Mouse (Mus musculus): ENCODE results near the gene Csrp2. TPM values are rescaled to one million over a fixed set of nuclear protein-coding genes. Genes with fewer than 3 reads are reported as not detected.

The Csrp2 gene
- polyA plus RNA-seq, 1 experiment from 2014 or later = 432 TPM

- WGBS = 41% methylated on average over 13 of the region's 13 CpGs
- Histone ChIP-seq H3K4me2 (ENCODE audit: low read depth, low read length) (no peak overlapping the region), H3K27ac (ENCODE audit: low read length) (peak overlapping the region; percentile 35; the same call in 1 of the 2 replicates), H3K9ac (ENCODE audit: low read length) (no peak overlapping the region), H3K9me3 (replicated peaks; ENCODE audit: control insufficient read depth, low read length) (no peaks in the 10 kb centered on the region; the same call in 1 of the 2 replicates), H3K4me1 (ENCODE audit: control insufficient read depth, insufficient read depth, low read length) (no peaks in the 10 kb centered on the region), H3K36me3 (ENCODE audit: control insufficient read depth, insufficient read depth) (no peaks in the 10 kb centered on the region), H3K27me3 (ENCODE audit: control insufficient read depth, insufficient read depth, low read length) (no peaks in the 10 kb centered on the region), H3K4me3 (ENCODE audit: low read length) (no peak overlapping the region)
- no peak for ATAC-seq (replicated peaks; ENCODE audit: extremely low read depth, insufficient read depth, low FRiP score)
Observed at GRCm38 (mm10) chr10:110899744-110900501, 19.7 kb upstream of the Csrp2 start.

- Histone ChIP-seq H3K27me3 (ENCODE audit: control insufficient read depth, insufficient read depth, low read length) (no peaks in the 10 kb centered on the region), H3K9ac (ENCODE audit: low read length) (no peak overlapping the region), H3K4me1 (ENCODE audit: control insufficient read depth, insufficient read depth, low read length) (no peaks in the 10 kb centered on the region), H3K27ac (ENCODE audit: low read length) (no peak overlapping the region), H3K4me2 (ENCODE audit: low read depth, low read length) (no peak overlapping the region), H3K36me3 (ENCODE audit: control insufficient read depth, insufficient read depth) (no peaks in the 10 kb centered on the region), H3K4me3 (ENCODE audit: low read length) (no peak overlapping the region), H3K9me3 (replicated peaks; ENCODE audit: control insufficient read depth, low read length) (no peaks in the 10 kb centered on the region)
- 91% methylated on average over 3 of the region's 3 CpGs for WGBS
- no peak for ATAC-seq (replicated peaks; ENCODE audit: extremely low read depth, insufficient read depth, low FRiP score)
Observed at GRCm38 (mm10) chr10:110903862-110904261, 15.7 kb upstream of the Csrp2 start.

DNA sequence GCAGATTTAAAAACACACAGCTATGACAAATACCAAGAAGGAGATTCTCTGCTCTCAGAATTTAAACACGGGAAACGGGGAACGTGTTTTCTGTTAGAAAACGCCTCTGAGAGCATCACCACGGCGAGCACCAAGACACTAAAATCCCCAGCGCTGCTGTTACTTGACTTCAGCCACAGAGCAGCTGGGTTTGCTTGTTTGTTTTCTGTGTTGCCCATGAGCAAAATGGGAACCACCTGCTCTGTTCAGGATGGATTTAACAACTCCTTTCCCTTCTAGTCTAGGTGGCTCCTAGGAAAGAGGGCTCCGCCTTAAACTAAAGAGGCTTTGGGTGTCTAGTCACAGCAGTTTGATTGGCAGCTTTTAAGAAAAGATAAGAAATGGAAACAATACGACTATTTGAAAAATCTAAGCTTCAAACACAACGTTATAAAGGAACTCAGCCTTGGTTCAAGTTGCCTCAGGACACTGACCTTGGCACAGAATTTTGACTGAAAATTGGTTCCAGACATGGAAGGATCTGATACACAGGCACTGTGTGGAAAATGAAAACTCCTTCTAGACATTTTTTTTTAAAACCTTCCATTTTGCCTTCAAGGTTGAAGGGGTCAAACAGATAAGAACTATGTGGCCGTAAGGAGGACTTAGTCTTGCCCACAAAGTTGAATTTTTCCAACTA, 2.8 kb upstream of the Csrp2 start:
- Histone ChIP-seq H3K4me3 (ENCODE audit: low read length) (no peak overlapping the region), H3K27me3 (ENCODE audit: control insufficient read depth, insufficient read depth, low read length) (no peaks in the 10 kb centered on the region), H3K36me3 (ENCODE audit: control insufficient read depth, insufficient read depth) (no peaks in the 10 kb centered on the region), H3K27ac (ENCODE audit: low read length) (no peak overlapping the region), H3K4me2 (ENCODE audit: low read depth, low read length) (no peak overlapping the region), H3K4me1 (ENCODE audit: control insufficient read depth, insufficient read depth, low read length) (peaks cover 16% of the 10 kb centered on the region), H3K9ac (ENCODE audit: low read length) (no peak overlapping the region), H3K9me3 (replicated peaks; ENCODE audit: control insufficient read depth, low read length) (0 out of 2 replicates have a peak, but pooled peaks cover 2% of the 10 kb centered on the region)
- 73% methylated on average over 11 of the region's 11 CpGs for WGBS
- no peak for ATAC-seq (replicated peaks; ENCODE audit: extremely low read depth, insufficient read depth, low FRiP score)

GRCm38 (mm10) chr10:110917521-110917920, 2.1 kb upstream of the Csrp2 start:
- 0 out of 2 replicates have a peak, but pooled peaks cover 2% of the 10 kb centered on the region for H3K9me3 ChIP-seq (replicated peaks; ENCODE audit: control insufficient read depth, low read length)
- no peaks in the 10 kb centered on the region for H3K36me3 ChIP-seq (ENCODE audit: control insufficient read depth, insufficient read depth)
- ATAC-seq (replicated peaks; ENCODE audit: extremely low read depth, insufficient read depth, low FRiP score) = no peak
- H3K9ac ChIP-seq (ENCODE audit: low read length) = no peak overlapping the region
- peaks cover 21% of the 10 kb centered on the region for H3K4me1 ChIP-seq (ENCODE audit: control insufficient read depth, insufficient read depth, low read length)
- H3K4me3 ChIP-seq (ENCODE audit: low read length) = no peak overlapping the region
- no peak overlapping the region for H3K4me2 ChIP-seq (ENCODE audit: low read depth, low read length)
- H3K27ac ChIP-seq (ENCODE audit: low read length) = no peak overlapping the region
- H3K27me3 ChIP-seq (ENCODE audit: control insufficient read depth, insufficient read depth, low read length) = no peaks in the 10 kb centered on the region
- WGBS = 93% methylated on average over 6 of the region's 6 CpGs

DNA sequence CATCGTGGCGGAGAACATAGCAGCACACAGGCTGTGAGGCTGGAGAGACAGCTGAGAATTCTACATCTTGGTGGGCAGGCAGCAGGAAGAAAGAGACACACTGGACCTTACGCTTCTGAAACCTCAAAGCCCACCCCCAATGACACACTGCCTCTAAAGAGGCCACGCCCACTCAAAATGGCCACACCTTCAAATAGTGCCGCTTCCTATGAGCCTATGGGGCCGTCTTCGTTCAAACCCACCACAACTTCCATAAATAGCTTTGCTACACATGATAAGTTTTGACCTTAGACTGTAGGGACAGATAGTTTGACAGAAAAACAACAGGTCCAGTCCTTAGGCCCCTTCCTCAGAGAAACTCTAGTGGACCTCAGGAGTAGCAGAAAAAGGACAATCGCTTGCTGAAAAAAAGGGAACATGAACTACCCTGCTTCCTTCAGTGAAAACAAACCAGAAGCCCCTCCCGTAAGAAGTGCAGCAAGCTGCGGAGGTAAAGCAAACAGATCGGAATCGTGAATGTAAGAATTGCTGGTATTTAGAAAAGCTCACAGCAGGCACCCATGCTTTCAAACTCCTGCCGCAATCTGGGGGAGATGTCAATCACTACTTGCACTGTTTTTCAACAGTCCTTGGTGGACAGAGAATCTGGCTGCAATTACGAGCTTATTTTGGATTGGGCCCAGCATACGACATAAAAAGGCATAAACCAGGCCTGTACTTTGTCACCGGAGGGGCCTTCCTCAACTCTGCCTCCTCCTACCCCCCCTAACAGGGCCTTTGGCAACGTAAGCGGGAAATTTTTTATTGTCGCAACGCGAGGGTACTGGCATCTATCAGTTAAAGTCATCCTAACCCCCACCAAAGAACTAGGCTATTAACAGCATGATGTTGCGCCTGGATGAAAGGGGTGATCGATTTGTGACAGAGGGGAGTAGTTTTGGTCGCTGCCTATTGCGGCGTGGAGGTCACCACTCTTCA, 886 bp upstream of the Csrp2 start:
- 0 out of 2 replicates have a peak, but pooled peaks cover 2% of the 10 kb centered on the region for H3K9me3 ChIP-seq (replicated peaks; ENCODE audit: control insufficient read depth, low read length)
- peak overlapping the region; percentile 93 for H3K4me3 ChIP-seq (ENCODE audit: low read length)
- H3K27ac ChIP-seq (ENCODE audit: low read length) = peak overlapping the region; percentile 99
- 17% methylated on average over 26 of the region's 26 CpGs for WGBS
- H3K4me2 ChIP-seq (ENCODE audit: low read depth, low read length) = peak overlapping the region; percentile 91
- peak overlapping the region; percentile 93 for H3K9ac ChIP-seq (ENCODE audit: low read length)
- H3K4me1 ChIP-seq (ENCODE audit: control insufficient read depth, insufficient read depth, low read length) = peaks cover 30% of the 10 kb centered on the region
- peak; percentile 10; the same call in 1 of the 2 replicates for ATAC-seq (replicated peaks; ENCODE audit: extremely low read depth, insufficient read depth, low FRiP score)
- no peaks in the 10 kb centered on the region for H3K27me3 ChIP-seq (ENCODE audit: control insufficient read depth, insufficient read depth, low read length)
- H3K36me3 ChIP-seq (ENCODE audit: control insufficient read depth, insufficient read depth) = no peaks in the 10 kb centered on the region

DNA sequence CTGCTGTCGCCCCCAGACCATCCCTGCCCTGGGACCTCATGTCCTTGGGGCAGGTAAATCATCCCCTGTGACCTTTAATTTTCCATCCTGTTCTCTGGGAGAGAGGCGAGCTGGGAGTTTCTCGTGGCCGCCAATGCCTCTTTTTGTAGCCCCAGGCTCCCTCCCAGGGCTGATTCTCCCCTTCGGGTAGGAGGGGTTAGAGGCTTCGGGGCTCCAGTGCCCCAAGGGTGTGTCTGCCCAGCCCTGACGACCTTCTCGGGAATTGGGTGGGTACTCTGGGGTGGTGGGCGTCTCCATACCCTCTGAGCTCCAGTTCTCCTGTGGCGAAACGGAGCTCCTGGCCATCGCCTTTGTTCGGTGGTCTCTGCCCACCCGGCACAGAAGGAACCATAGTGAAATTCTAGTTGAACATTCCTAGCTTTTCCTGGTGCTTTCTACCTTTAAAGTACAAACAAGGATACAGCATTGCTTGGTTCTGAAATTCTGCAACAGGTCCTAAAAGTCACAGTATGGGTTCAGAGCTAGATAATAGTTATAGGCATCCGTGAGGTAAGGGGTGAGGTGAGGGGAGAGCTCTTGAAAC, 870 bp downstream of the Csrp2 start:
- Histone ChIP-seq H3K27ac (ENCODE audit: low read length) (peak overlapping the region; percentile 99), H3K36me3 (ENCODE audit: control insufficient read depth, insufficient read depth) (no peaks in the 10 kb centered on the region), H3K4me1 (ENCODE audit: control insufficient read depth, insufficient read depth, low read length) (peaks cover 37% of the 10 kb centered on the region), H3K4me3 (ENCODE audit: low read length) (peak overlapping the region; percentile 93), H3K9me3 (replicated peaks; ENCODE audit: control insufficient read depth, low read length) (0 out of 2 replicates have a peak, but pooled peaks cover 2% of the 10 kb centered on the region), H3K4me2 (ENCODE audit: low read depth, low read length) (peak overlapping the region; percentile 91), H3K27me3 (ENCODE audit: control insufficient read depth, insufficient read depth, low read length) (no peaks in the 10 kb centered on the region), H3K9ac (ENCODE audit: low read length) (peak overlapping the region; percentile 93)
- WGBS = 1% methylated on average over 15 of the region's 15 CpGs
- peak; percentile 34; the same call in 1 of the 2 replicates for ATAC-seq (replicated peaks; ENCODE audit: extremely low read depth, insufficient read depth, low FRiP score)

DNA sequence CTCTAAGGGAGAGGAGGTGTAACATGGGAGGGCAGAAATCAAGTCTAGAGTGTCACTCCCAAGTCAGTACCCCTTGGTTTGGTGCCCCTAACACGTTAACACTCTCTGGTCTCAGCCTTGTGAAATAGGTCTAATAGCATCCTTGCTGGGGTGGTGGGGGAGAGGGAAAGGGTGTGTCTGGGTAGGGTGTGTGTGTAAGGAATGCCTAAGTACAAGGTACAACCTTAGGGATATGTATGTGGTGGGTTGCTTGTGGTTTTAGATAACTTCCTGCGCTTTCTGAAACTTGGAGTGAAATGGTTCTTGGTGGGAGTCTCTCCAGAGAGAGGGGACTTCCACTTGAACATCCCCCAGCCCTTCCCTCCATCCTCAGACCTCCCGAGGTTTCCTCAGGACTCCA, 2.3 kb downstream of the Csrp2 start:
- H3K27ac ChIP-seq (ENCODE audit: low read length) = peak overlapping the region; percentile 24; the same call in 1 of the 2 replicates
- 37% methylated on average over 3 of the region's 3 CpGs for WGBS
- H3K4me3 ChIP-seq (ENCODE audit: low read length) = peak overlapping the region; percentile 93
- ATAC-seq (replicated peaks; ENCODE audit: extremely low read depth, insufficient read depth, low FRiP score) = no peak
- 0 out of 2 replicates have a peak, but pooled peaks cover 2% of the 10 kb centered on the region for H3K9me3 ChIP-seq (replicated peaks; ENCODE audit: control insufficient read depth, low read length)
- peaks cover 44% of the 10 kb centered on the region for H3K4me1 ChIP-seq (ENCODE audit: control insufficient read depth, insufficient read depth, low read length)
- peak overlapping the region; percentile 93 for H3K9ac ChIP-seq (ENCODE audit: low read length)
- no peaks in the 10 kb centered on the region for H3K36me3 ChIP-seq (ENCODE audit: control insufficient read depth, insufficient read depth)
- H3K4me2 ChIP-seq (ENCODE audit: low read depth, low read length) = peak overlapping the region; percentile 91
- H3K27me3 ChIP-seq (ENCODE audit: control insufficient read depth, insufficient read depth, low read length) = no peaks in the 10 kb centered on the region

GRCm38 (mm10) chr10:110922612-110923011, 3.0 kb downstream of the Csrp2 start:
- WGBS = 56% methylated on average over 9 of the region's 9 CpGs
- H3K27ac ChIP-seq (ENCODE audit: low read length) = 0 out of 2 replicates have a peak overlapping the region, but pooled peaks have one; percentile 24
- peak overlapping the region; percentile 47 for H3K9ac ChIP-seq (ENCODE audit: low read length)
- H3K9me3 ChIP-seq (replicated peaks; ENCODE audit: control insufficient read depth, low read length) = 0 out of 2 replicates have a peak, but pooled peaks cover 2% of the 10 kb centered on the region
- H3K4me2 ChIP-seq (ENCODE audit: low read depth, low read length) = peak overlapping the region; percentile 91
- no peaks in the 10 kb centered on the region for H3K36me3 ChIP-seq (ENCODE audit: control insufficient read depth, insufficient read depth)
- ATAC-seq (replicated peaks; ENCODE audit: extremely low read depth, insufficient read depth, low FRiP score) = no peak
- no peaks in the 10 kb centered on the region for H3K27me3 ChIP-seq (ENCODE audit: control insufficient read depth, insufficient read depth, low read length)
- peaks cover 52% of the 10 kb centered on the region for H3K4me1 ChIP-seq (ENCODE audit: control insufficient read depth, insufficient read depth, low read length)
- H3K4me3 ChIP-seq (ENCODE audit: low read length) = peak overlapping the region; percentile 93

All from heart, embryonic 16.5 days (tissue).